Comparison of ENCODE assay signal across 10 mouse cellular contexts in the genomic region with DNA sequence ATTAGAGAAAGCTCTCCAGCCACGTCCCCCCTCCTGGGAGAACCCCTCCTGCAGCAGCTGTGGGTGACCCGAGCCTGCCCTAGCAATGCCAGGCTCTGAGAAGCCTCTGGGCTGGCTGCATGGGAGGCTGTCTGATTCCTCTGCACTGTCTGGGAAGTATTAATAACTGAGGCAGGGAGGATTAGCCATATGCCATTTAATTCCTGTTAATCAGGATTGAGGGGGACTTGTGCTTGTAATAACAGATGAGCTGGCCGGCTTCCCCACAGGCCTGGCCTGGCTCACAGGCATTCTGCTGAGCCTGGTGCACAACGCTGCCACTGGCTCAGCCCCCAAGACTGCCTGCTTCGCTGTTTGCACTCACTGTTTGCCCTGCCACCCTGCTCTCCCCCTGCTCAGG. TPM values are rescaled to one million over a fixed set of nuclear protein-coding genes. Genes with fewer than 3 reads are reported as not detected.
A peak's percentile ranks its signal among the peaks of the same experiment; 100 is the strongest.
DNase-seq lines count a peak whose midpoint lies in the region; ATAC-seq and TF ChIP-seq lines count a peak whose summit lies in the region.
"Had no signal": no experiment of that assay in that cellular context is flagged by ENCODE, and none has a peak within 500 bp of the region (broad histone marks: within the 10 kb centered on the region; RNA-seq: fewer than 3 reads in every experiment).

No protein-coding gene starts in this region.

- H3K36me3 ChIP-seq in embryonic facial prominence, embryonic 11.5 days (replicated peaks; ENCODE audit: control insufficient read depth, insufficient read depth, low read depth, low read length): no peaks in the 10 kb centered on the region
- H3K36me3 ChIP-seq in midbrain, postnatal 0 days (ENCODE audit: insufficient read depth, low read length): no peaks in the 10 kb centered on the region
- H3K36me3 ChIP-seq in liver, postnatal 0 days (replicated peaks; ENCODE audit: insufficient read depth, low read length): no peaks in the 10 kb centered on the region
- H3K36me3 ChIP-seq: heart, embryonic 15.5 days had no signal

- TF ChIP-seq CTCF in gastrocnemius, adult 2 months (IDR thresholded peaks at IDR 0.05): no peak
- TF ChIP-seq CTCF in midbrain, postnatal 0 days (IDR thresholded peaks at IDR 0.05): no peak
- no peak for TF ChIP-seq CTCF in liver, postnatal 0 days (IDR thresholded peaks at IDR 0.05; ENCODE audit: low read depth)

- H3K9ac ChIP-seq in embryonic facial prominence, embryonic 11.5 days (replicated peaks; ENCODE audit: low read length): no peak overlapping the region
- H3K9ac ChIP-seq in midbrain, postnatal 0 days (replicated peaks; ENCODE audit: low read length, poor library complexity, severe bottlenecking): no peak overlapping the region
- no peak overlapping the region for H3K9ac ChIP-seq in liver, postnatal 0 days (replicated peaks)
- H3K9ac ChIP-seq: heart, embryonic 15.5 days had no signal

- no peak overlapping the region for H3K4me2 ChIP-seq in embryonic facial prominence, embryonic 11.5 days (ENCODE audit: low read depth, low read length)
- no peak overlapping the region for H3K4me2 ChIP-seq in midbrain, postnatal 0 days (ENCODE audit: low read depth, low read length, poor library complexity, severe bottlenecking)
- H3K4me2 ChIP-seq in liver, postnatal 0 days (ENCODE audit: low read depth, low read length): no peak overlapping the region
- H3K4me2 ChIP-seq: heart, embryonic 15.5 days had no signal

- no peaks in the 10 kb centered on the region for H3K27me3 ChIP-seq in embryonic facial prominence, embryonic 11.5 days (ENCODE audit: control insufficient read depth, insufficient read depth, low read length)
- no peaks in the 10 kb centered on the region for H3K27me3 ChIP-seq in midbrain, postnatal 0 days (ENCODE audit: insufficient read depth, low read length)
- no peaks in the 10 kb centered on the region for H3K27me3 ChIP-seq in liver, postnatal 0 days (ENCODE audit: insufficient read depth, low read length)
- H3K27me3 ChIP-seq: heart, embryonic 15.5 days had no signal

- peak; percentile 38 for DNase-seq in gastrocnemius, postnatal 10 days
- DNase-seq in gastrocnemius, adult 2 months: no peak
- DNase-seq in embryonic facial prominence, embryonic 11.5 days (ENCODE audit: low spot score): no peak
- peak; percentile 64 to 85 for DNase-seq in layer of hippocampus, adult 18-20 months (ENCODE audit: low spot score in 2 of 2)
- DNase-seq in midbrain, postnatal 0 days (ENCODE audit: low spot score): peak; percentile 65
- DNase-seq in right cerebral cortex, adult 18-20 months: no peak
- no peak for DNase-seq in liver, postnatal 0 days
- no peak for DNase-seq in spleen, postnatal 10 days (ENCODE audit: low spot score in 2 of 2)
- DNase-seq: kidney, postnatal 25 days had no signal

- H3K27ac ChIP-seq in gastrocnemius, adult 2 months: no peak overlapping the region
- no peak overlapping the region for H3K27ac ChIP-seq in embryonic facial prominence, embryonic 11.5 days (replicated peaks; ENCODE audit: low read depth, low read length)
- no peak overlapping the region for H3K27ac ChIP-seq in midbrain, postnatal 0 days (ENCODE audit: low read depth, low read length)
- no peak overlapping the region for H3K27ac ChIP-seq in liver, postnatal 0 days (ENCODE audit: low read depth)
- H3K27ac ChIP-seq: heart, embryonic 15.5 days had no signal

- no peaks in the 10 kb centered on the region for H3K4me1 ChIP-seq in embryonic facial prominence, embryonic 11.5 days (ENCODE audit: control insufficient read depth, insufficient read depth, low read length)
- H3K4me1 ChIP-seq in midbrain, postnatal 0 days (ENCODE audit: insufficient read depth, low read length): no peaks in the 10 kb centered on the region
- H3K4me1 ChIP-seq in liver, postnatal 0 days (ENCODE audit: insufficient read depth): no peaks in the 10 kb centered on the region
- H3K4me1 ChIP-seq: heart, embryonic 15.5 days had no signal

- H3K4me3 ChIP-seq in gastrocnemius, adult 2 months: no peak overlapping the region
- H3K4me3 ChIP-seq in embryonic facial prominence, embryonic 11.5 days (ENCODE audit: low read depth, low read length): no peak overlapping the region
- H3K4me3 ChIP-seq in midbrain, postnatal 0 days (ENCODE audit: low read depth, low read length): no peak overlapping the region
- H3K4me3 ChIP-seq in liver, postnatal 0 days (ENCODE audit: low read depth, low read length): no peak overlapping the region
- H3K4me3 ChIP-seq: heart, embryonic 15.5 days had no signal

- no peaks in the 10 kb centered on the region for H3K9me3 ChIP-seq in embryonic facial prominence, embryonic 11.5 days (replicated peaks; ENCODE audit: control insufficient read depth, low read length)
- H3K9me3 ChIP-seq in midbrain, postnatal 0 days (ENCODE audit: low read length): no peaks in the 10 kb centered on the region
- no peaks in the 10 kb centered on the region for H3K9me3 ChIP-seq in liver, postnatal 0 days (ENCODE audit: low read length)
- H3K9me3 ChIP-seq: heart, embryonic 15.5 days had no signal

- WGBS in embryonic facial prominence, embryonic 11.5 days: 32% methylated on average over 5 of the region's 5 CpGs
- 21% methylated on average over 5 of the region's 5 CpGs for WGBS in midbrain, postnatal 0 days
- 73% methylated on average over 5 of the region's 5 CpGs for WGBS in liver, postnatal 0 days (ENCODE audit: insufficient replicate concordance)

- intact Hi-C loops in gastrocnemius, adult 2 months (cut with DNase I): no loop called here

- no peak for TF ChIP-seq EP300 in liver, postnatal 0 days (IDR thresholded peaks at IDR 0.05; ENCODE audit: low read depth)

- peak; percentile 41; the same call in 1 of the 2 replicates for ATAC-seq in embryonic facial prominence, embryonic 11.5 days (replicated peaks; ENCODE audit: insufficient number of reproducible peaks, low FRiP score, low TSS enrichment, low read depth)
- peak; percentile 47; the same call in 1 of the 2 replicates for ATAC-seq in midbrain, postnatal 0 days (ENCODE audit: low FRiP score)
- no peak for ATAC-seq in liver, postnatal 0 days

RNA-seq across cellular contexts. Expression of gene Jam3, which starts 18.9 kb away (rescaled TPM):
- 10 to 100 TPM; 28.7 to 34.4 TPM for total RNA-seq in gastrocnemius, postnatal 10 days (2021)
- 10 to 100 TPM in 1 of 2 experiments, 1 to 10 TPM in 1; 5.5 to 11.4 TPM for total RNA-seq in gastrocnemius, adult 2 months (2021)
- 124 and 128 TPM in 2 replicates for polyA plus RNA-seq in embryonic facial prominence, embryonic 11.5 days (2014; fragmentation: Nextera tagmentation; extraction: Ambion mirVana)
- 10 to 100 TPM; 34.6 to 37.8 TPM for total RNA-seq in layer of hippocampus, adult 18-20 months (2021)
- 20.6 and 37.3 TPM in 2 replicates for total RNA-seq in midbrain, postnatal 0 days (2014; rRNA removed)
- 28.8 and 29.2 TPM in 2 replicates for polyA plus RNA-seq in midbrain, postnatal 0 days (2015; fragmentation: Nextera tagmentation; extraction: Ambion mirVana)
- polyA plus RNA-seq in liver, postnatal 0 days (2015; fragmentation: Nextera tagmentation; extraction: Ambion mirVana): 1.5 and 1.7 TPM in 2 replicates

Comparison
In these comparisons a context has a peak if more than half of its experiments do, and no peak if none do; other contexts are left out.
1. DNase-seq: peak in gastrocnemius, postnatal 10 days (single experiment), layer of hippocampus, adult 18-20 months (2 of 2) and midbrain, postnatal 0 days (single experiment); none in gastrocnemius, adult 2 months (single experiment), embryonic facial prominence, embryonic 11.5 days (single experiment), right cerebral cortex, adult 18-20 months (single experiment), liver, postnatal 0 days (single experiment) and spleen, postnatal 10 days (0 of 2).